Mouse (Mus musculus) layer of hippocampus, postnatal 10 days (tissue): Measurements from ENCODE around the gene Synj2. TPM values are rescaled to one million over a fixed set of nuclear protein-coding genes. Genes with fewer than 3 reads are reported as not detected.

Source experiments
- DNase-seq, 2 experiments: peaks; one replicate each; pipeline ENCODE4 v3.0.0; 2021; ENCODE audit warnings: low spot score in 2 of 2
- total RNA-seq, 2 experiments: library from RNA; stranded (reverse); gene quantifications; 2 replicates each; pipeline ENCODE4 v1.2.3; 2021

The Synj2 gene
- total RNA-seq, 2 experiments from 2014 or later, result 37.9 to 38.9 TPM

DNA sequence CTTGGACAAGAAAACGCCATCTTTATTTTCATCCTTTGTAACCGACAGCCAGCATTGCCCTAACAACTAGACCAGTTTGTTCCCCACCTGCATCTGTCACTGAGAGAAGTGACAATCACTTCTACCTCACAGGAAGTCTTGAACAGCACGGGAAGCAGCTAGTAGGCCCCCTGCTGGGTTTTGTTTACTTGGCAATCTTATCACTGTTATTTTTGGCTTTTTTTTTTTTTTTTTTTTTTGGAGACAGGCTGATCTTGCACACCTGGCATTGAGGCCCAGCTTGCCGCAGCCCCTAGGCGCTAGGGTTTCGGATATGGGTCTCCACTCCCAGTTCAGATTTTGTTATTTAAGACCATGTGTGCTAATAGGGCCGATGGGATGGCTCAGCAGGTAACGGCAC, 32.5 kb downstream of the Synj2 start:
- DNase-seq, result no peak

GRCm38 (mm10) chr17:5975099-5975977, 34.3 kb downstream of the Synj2 start:
- DNase-seq, result peak; percentile 68 to 70

GRCm38 (mm10) chr17:5976221-5977055, 35.4 kb downstream of the Synj2 start:
- DNase-seq, result no peak

DNA sequence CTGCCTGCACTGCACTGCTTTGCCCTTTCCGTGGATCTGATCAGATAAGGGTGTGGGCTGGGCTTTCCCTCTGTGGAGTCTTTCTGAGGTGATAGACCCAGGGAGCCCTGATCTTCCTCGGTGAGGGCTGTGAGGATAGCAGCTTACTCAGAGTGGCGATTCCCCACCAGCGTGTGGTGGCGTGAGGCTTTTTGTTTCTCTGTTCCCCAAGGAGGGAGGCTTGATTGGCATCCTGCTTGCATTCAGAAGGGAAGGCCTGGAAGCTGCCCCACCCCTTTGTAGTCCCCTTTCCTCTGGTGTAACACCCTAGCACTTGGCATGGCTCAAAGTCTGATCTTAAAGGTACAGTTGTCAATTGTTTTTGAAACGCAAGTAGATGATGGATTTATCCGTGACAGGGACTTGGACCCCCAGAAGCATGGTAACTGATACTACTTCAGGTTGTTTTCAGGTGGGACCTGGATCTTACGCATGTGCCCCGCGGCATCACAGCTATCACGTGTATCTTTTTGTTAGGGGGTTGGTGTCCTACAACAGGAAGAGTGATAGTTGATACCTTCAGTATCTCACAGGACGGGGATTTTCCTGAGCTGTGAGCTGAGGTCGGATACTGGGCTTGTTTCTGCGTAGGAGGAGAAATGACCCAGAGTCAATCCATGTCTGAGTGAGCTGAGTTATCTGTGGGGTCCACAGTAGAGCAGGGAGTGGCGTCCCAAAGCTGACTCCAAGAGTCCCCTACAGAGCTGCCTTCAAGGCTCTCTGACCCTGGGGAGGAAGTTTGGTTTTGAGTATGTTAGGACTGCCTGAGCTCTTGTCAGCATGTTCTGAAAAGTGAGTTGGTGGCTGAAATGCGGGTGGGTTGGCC, 36.2 kb downstream of the Synj2 start:
- DNase-seq, result no peak

DNA sequence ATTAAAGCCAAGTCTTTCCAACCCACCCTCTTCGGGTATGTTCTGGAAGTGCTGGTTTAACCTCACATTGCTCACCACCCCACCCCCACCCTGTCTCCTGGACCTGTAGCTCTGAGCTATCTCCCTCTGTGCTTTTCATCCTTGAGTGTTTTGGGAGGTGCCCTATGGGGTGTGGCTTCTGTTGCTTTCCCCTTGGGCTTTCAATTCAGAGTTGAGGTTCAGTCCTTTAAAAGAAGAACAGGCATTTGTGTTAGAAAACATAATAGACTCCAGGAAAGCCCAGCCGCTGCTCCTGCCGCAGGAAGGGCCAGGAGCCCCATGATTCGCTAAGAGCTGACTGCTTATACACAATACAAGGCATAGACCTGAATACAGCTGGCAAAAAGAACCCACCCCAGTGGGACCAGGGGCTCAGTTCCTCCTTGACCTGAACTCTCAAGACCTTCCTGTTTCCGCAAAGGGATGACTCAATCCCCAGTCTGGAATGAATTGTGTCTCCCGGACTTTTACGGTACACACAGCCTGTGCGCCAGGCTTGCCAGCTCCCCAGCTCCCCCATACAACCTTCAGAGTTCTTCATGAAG, 36.9 kb downstream of the Synj2 start:
- DNase-seq, result no peak

DNA sequence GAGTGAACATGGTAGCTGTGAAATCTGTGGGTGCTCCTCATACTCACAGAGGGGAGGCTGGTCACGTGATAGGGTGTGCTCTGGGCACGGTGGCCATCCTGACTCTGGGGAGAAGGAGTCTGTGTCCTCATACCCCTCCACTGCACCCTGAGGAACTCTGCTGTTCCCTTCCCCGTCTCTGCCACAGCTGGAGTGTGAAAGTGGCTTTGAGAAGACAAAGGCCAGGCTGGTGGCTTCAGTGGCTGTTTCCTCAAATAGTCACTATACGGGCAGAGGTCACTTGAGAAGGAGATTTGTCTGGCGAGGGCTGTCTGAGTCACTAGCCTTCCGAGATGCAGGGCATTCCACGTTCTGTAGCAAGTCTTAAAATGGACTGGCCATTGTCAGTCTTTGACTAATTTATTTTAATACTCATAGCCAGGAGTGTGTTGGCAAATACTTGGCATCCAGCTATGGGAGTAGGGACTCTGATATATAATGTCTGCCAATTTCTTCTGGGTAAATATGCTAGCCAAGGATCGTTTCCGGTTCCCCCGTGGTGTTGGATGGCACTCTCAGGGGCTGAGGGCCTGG, 37.5 kb downstream of the Synj2 start:
- DNase-seq, result no peak

DNA sequence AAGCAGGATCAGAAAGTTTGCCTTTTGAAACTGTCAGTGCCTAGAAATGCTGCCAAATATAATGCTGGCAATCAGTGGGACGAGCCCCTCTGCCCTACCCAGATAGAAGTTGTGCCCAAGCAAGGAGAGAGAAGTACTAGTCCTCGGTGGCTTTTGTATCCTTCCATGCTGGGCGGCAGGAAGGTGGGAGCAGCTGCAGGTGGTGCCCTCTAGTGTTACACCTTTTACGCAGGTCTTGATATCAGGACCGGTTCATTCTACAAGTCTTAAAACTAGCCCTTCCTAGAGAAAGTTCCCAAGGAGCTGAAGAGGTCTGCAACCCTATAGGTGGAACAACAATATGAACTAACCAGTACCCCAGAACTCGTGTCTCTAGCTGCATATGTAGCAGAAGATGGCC, 39.8 kb downstream of the Synj2 start:
- DNase-seq, result no peak

- DNase-seq, result no peak
Measured at GRCm38 (mm10) chr17:5983150-5983549, 42.1 kb downstream of the Synj2 start.

DNA sequence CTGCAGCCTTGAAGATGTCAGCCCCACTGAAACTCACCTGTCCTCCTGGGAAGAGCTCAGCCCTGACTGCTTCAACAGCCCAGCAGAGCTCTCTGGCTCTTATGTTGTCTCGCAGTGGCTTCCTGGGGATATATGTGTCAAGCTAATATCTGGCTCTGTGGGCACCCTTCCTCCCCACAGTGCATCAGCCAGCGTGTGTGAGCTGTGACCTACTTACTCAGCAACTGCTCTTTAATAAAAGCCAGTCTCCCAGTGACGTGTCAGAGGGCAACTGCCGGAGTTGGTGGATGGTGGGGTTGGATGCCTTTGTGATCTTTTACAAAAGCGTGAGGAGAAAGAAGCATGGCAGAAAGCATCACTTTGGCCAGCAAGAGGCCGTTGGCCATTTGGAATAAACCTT, 42.8 kb downstream of the Synj2 start:
- DNase-seq, result no peak

GRCm38 (mm10) chr17:5984700-5985231, 43.7 kb downstream of the Synj2 start:
- DNase-seq, result no peak

DNA sequence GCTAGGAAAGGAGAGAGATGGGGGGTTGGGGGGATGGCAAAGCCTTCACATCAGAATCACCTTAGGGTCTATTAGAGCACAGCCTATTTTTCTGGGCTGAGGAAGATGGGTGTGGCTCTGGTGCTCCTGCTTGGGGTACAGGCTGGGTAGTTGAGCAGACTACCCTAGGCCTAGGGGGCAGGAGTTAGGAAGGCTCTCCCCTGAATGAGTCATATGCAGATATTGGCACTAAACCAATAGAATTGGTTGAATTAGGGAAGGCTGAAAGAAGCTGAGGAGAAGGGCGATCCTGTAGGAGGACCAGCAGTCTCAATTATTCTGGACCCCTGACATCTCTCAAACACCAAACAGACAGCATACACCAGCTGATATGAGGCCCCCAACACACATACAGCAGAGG, 44.2 kb downstream of the Synj2 start:
- DNase-seq, result no peak

- DNase-seq, result no peak
Measured at GRCm38 (mm10) chr17:5987271-5988056, 46.4 kb downstream of the Synj2 start.

DNA sequence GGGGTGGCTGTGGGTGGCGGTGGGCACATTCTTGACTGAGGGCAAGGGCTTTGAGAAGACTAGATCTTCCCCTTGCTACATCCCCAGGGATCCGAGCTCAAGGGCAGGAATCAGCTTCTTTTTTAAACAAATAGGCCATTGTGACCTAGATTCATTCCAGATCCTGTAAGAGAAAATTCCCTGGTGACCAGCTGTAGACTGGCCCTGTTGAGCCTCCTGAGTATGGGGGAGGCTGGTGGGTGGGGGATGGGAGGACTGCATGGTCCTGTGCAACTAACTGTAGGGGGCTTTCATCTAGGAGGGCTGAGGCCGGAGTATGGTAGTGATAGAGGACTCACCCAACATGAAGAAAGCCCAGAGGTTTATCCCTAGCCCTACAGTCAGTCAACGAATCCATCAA, 47.0 kb downstream of the Synj2 start:
- no peak for DNase-seq

- DNase-seq, result no peak
Measured at GRCm38 (mm10) chr17:5992866-5993580, 51.9 kb downstream of the Synj2 start.

DNA sequence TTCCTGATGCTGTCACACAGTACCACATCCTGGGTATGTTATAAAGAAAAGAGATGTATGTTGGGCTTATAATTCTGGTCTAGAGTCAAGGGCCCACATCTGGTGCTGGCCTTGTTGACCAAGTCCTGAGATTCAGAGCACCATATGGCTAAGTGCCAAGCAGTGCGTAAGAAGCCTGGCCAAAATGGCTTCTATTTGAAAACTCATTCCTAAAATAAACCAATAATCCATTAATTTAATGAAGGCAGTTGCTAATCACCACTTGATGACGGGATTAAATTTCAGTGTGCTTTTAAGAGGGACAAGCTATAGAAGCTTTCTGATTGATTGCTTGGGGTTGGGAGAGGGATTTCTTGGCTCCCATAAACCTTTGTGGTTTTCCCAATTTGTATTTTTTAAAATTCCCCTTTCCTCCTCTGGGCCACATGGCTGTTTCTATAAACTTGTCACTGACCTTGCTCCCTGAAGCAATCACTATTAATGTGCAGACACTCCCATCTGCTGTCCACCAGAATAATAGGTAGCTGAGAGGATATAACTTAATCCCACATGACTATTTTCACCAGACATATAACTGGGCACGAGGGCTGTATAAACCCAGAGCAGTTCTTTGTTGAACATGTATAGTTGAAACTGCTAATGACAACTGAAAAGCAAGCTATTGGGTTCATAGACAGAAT, 52.6 kb downstream of the Synj2 start:
- DNase-seq, result no peak

DNA sequence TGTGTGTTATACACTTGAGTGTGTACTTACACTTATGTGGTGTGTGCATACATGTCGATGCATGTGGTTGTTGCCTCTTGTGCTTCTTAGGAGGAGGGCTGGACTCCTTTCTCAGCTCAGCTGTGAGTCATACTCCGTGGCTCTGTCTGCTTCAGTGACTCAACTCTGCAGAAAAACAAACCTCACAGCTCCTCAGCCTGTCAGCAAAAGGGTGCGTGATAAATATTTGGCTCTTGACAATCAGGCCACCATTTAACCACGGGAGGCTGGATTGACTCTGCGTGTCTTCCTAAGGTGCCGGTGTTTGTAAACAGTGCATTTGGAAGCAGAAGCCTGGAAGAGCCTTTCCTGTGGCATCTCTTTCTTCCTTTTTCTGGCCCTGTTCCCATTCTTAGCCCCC, 53.5 kb downstream of the Synj2 start:
- no peak for DNase-seq

DNA sequence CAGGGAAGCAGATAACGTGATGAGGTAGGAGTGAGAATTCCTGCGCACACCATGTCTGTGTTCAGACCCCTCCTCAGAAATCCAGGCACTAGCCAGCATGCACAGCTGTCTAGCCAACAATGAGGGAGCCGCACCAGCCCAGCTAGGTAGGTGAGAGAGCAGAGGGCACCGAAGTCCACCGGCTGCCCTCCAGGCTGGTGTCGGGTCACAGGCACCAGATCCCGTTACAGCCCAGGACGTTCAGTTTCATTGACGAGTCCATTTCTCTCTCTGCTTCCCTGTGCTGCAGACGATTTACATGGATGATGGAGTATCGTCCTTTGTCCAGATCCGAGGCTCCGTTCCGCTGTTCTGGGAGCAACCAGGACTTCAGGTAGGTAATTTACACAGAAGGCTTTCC, 55.5 kb downstream of the Synj2 start:
- no peak for DNase-seq
